Mouse (Mus musculus) limb, embryonic 11.5 days (tissue): ENCODE data around the gene Dxo. TPM values are rescaled to one million over a fixed set of nuclear protein-coding genes. Genes with fewer than 3 reads are reported as not detected.
"Not testable (repeated sequence)": the region's sequence is repeated elsewhere in the genome, so short reads cannot be mapped to it uniquely, and the experiment has no call there.

Experiments
- ATAC-seq: fragments of 200-750 bp; cut with Nextera tagmentation; 2 replicates; pipeline ENCODE4 v1.8.0; 2017; ENCODE audit warnings: low read depth; ENCODE audit not compliant: insufficient number of reproducible peaks, low FRiP score, low TSS enrichment
- DNase-seq: peaks from one replicate; pipeline ENCODE4 v3.0.0-alpha.2; 2015; ENCODE audit warnings: low spot score
- H3K27ac ChIP-seq: fragments of 300-500 bp; sonication (generic); replicated peaks from 2 replicates; pipeline ENCODE4 v1.5.1; 2014; ENCODE audit warnings: low read depth, mild to moderate bottlenecking, low read length
- H3K27me3 ChIP-seq: fragments of 300-500 bp; sonication (generic); 2 replicates; pipeline ENCODE4 v1.6.1; 2014; ENCODE audit warnings: mild to moderate bottlenecking, low read length, mixed read lengths; ENCODE audit not compliant: control insufficient read depth, insufficient read depth
- H3K36me3 ChIP-seq: fragments of 300-500 bp; sonication (generic); 2 replicates; pipeline ENCODE4 v1.6.1; 2014; ENCODE audit warnings: mild to moderate bottlenecking, low read length, moderate library complexity, mixed read lengths; ENCODE audit not compliant: control insufficient read depth, insufficient read depth
- H3K4me1 ChIP-seq: fragments of 300-500 bp; sonication (generic); 2 replicates; pipeline ENCODE4 v1.6.1; 2014; ENCODE audit warnings: low read length, mixed read lengths; ENCODE audit not compliant: control insufficient read depth, insufficient read depth
- H3K4me2 ChIP-seq: fragments of 300-500 bp; sonication (generic); 2 replicates; pipeline ENCODE4 v1.6.1; 2014; ENCODE audit warnings: low read depth, mild to moderate bottlenecking, moderate library complexity; ENCODE audit not compliant: severe bottlenecking
- H3K4me3 ChIP-seq: fragments of 300-500 bp; sonication (generic); 2 replicates; pipeline ENCODE4 v1.5.1; 2014; ENCODE audit warnings: low read depth, low read length
- H3K9ac ChIP-seq: fragments of 300-500 bp; sonication (generic); 2 replicates; pipeline ENCODE4 v1.6.1; 2014; ENCODE audit warnings: mild to moderate bottlenecking, low read length
- H3K9me3 ChIP-seq: fragments of 300-500 bp; sonication (generic); 2 replicates; pipeline ENCODE4 v1.6.1; 2016; ENCODE audit warnings: low read length; ENCODE audit not compliant: control insufficient read depth
- WGBS: fragments of 180-500 bp; shearing (Covaris S2); extraction: QIAGEN DNeasy Blood & Tissue Kit; methylation state at CpG from one replicate; pipeline ENCODE4 v1.1.7; 2014; 5-methylcytosine and 5-hydroxymethylcytosine counted together
- polyA plus RNA-seq: library from polyadenylated mRNA; unstranded; fragments of >200 nt; fragmentation: Nextera tagmentation; extraction: Ambion mirVana; gene quantifications from 2 replicates; pipeline ENCODE4 v1.2.1, GENCODE M21; 2014

The Dxo gene
- polyA plus RNA-seq, 1 experiment from 2014 or later = 74.6 TPM

DNA sequence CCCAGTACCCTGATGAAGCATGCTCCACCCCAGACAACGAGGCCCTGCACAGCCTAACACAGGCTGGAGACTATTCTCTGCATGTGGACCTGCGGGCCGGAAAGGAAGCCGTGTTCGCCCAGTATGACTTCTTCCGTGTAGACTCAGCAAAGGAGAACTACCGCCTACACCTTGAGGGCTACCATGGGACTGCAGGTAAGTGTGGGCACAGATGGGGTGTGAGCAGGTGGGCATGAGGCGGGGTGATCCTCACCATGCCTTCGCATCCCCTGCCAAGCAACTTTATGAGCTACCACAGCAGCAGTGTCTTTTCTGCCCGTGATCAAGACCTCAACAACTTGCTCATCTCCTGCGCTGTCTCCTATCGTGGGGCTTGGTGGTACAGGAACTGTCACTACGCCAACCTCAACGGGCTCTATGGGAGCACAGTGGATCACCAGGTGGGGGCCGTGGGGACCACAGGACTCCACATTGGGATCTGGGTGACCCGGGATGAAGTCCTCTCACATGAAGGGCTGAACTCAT, 36.0 kb upstream of the Dxo start:
- H3K4me1 ChIP-seq, ATAC-seq: not testable (repeated sequence)

DNA sequence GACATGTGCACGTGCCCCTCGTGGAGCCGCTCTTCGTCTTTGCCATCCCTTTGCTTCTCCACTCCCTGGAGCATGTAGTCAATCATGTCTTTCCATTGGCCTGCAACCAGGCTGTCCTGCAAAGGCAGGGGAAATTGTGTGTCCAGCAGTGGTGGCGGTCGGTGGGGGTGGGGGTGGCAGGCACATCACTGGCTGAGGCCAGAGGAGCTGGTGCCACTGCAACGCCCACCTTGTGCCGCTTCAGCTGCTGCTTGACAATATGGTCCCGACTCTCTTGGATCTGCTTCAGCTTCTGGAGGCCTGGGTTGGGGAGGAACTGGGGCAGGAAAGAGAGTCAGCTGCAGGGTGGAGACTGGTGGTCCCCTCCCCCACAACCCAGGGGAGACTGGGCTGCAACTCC, 34.1 kb upstream of the Dxo start:
- H3K27me3 ChIP-seq, H3K4me2 ChIP-seq, ATAC-seq, H3K4me3 ChIP-seq, H3K36me3 ChIP-seq, H3K9me3 ChIP-seq, H3K4me1 ChIP-seq, H3K9ac ChIP-seq, H3K27ac ChIP-seq, DNase-seq: not testable (repeated sequence)
- WGBS = 93% methylated on average over 9 of the region's 9 CpGs

More for the DNA sequence above, 36.0 kb upstream of the Dxo start:
- not testable (repeated sequence) for DNase-seq, H3K27me3 ChIP-seq, H3K4me2 ChIP-seq, H3K27ac ChIP-seq, H3K4me3 ChIP-seq, H3K9ac ChIP-seq, H3K36me3 ChIP-seq, H3K9me3 ChIP-seq
- 93% methylated on average over 16 of the region's 16 CpGs for WGBS

DNA sequence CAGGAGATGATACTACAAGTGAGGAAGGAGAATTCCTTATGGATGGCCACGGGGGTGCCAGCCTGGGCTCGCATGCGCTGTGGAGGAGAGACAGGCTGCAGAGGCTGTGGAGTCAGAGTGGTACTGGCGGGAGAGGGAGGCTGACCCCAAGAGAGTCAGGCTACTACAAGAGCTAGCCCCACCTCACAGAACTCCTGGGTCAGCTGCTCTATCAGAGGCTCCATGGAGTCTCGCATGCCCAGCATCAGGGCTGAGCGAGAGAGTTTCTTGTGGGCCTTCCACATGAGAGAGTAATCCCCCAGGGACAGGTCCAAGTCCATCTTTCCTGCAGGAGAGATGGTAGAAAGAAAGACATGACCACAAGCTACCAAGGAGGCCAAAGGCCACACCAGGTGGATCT, 33.5 kb upstream of the Dxo start:
- not testable (repeated sequence) for H3K4me3 ChIP-seq, H3K27me3 ChIP-seq, H3K27ac ChIP-seq, H3K36me3 ChIP-seq, H3K4me2 ChIP-seq, ATAC-seq, H3K9ac ChIP-seq, H3K4me1 ChIP-seq, H3K9me3 ChIP-seq, DNase-seq
- 90% methylated on average over 6 of the region's 6 CpGs for WGBS

DNA sequence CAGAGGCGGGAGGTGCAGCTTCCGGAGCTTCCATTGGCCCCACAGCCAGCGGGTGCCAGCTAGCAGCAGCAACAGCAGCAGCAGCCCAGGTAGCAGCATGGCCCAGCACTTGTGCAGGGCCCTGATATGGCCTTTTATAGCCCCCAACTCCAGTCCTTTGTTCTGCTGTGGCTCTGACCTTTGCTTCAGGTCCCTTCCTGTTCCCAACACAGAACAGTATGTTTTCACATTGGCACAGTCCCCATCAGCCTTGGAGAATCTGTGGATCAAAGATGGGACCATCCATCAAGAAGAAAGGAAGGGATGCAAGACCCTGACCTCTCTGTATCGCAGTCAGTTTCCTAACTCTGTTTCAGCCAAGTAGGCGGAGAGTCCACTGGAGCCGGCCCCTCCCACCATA, 32.5 kb upstream of the Dxo start, which contains the start of gene Cyp21a1:
TSS of gene Cyp21a1 (minus strand) at position 261 of the 400 bp plus-strand sequence.
- ATAC-seq, H3K4me3 ChIP-seq, H3K4me1 ChIP-seq, H3K4me2 ChIP-seq, H3K27me3 ChIP-seq, H3K9me3 ChIP-seq, DNase-seq, H3K9ac ChIP-seq, H3K36me3 ChIP-seq, H3K27ac ChIP-seq: not testable (repeated sequence)
- WGBS = 96% methylated on average over 4 of the region's 6 CpGs

DNA sequence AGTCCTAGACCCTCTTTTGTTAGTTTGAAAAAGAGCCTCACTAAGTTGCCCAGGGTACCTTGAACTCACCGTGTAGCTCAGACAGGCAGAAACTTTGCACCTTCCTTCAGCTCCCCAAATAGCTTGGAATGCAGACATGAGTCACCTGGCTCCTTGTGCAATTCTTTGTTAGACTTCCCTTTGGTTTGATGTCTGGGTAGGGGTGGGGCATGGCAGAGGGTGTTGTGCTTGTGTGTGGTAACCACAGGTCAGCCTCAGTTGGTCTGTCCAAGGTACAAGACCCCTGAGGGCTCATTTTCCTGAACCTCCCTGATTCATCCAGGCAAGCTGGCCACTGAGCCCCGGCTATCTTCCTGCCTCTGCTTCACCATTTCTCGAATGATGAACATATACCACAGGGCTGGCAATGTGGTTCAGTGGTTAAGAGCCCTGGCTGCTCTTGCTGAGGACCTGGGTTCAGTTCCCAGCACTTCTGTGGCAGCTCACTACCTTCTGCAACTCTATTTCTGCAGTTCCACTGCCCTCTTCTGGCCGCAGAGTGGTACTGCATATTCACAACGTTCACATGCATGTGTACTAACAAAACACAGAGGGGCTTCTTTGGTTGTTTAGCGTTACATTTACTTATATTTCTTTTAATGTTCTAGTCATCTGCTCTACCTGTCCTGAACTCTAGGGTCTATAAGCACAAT, 31.8 kb upstream of the Dxo start:
- ATAC-seq (no peak), DNase-seq (no peak)
- H3K4me3 ChIP-seq = no peak overlapping the region
- WGBS = 69% methylated on average over 6 of the region's 6 CpGs
- peaks cover 3% of the 10 kb centered on the region; the same call in 1 of the 2 replicates for H3K9me3 ChIP-seq
- H3K36me3 ChIP-seq = no peaks in the 10 kb centered on the region
- no peak overlapping the region for H3K4me2 ChIP-seq
- H3K27ac ChIP-seq = no peak overlapping the region
- H3K9ac ChIP-seq = no peak overlapping the region
- H3K4me1 ChIP-seq = no peaks in the 10 kb centered on the region
- H3K27me3 ChIP-seq = no peaks in the 10 kb centered on the region

DNA sequence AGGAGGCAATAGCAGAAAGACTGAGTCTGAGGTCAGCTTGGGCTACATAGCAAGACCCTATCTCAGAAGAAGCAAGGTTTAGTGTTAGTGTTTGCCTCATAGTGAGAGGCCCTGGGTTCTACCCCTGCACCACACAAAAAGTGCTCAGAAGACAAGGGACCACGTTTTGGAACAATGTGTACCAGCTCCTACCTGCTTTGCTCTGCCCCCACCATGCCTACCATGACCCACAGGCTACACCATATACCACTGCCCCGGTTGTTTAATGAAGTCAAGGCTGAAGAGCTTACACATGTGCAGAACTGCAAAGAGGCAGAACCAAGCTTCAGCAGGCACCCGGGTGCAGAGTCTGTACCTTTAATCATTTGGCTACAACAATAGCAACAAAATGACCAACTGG, 29.6 kb upstream of the Dxo start:
- H3K4me1 ChIP-seq = no peaks in the 10 kb centered on the region
- H3K4me3 ChIP-seq = no peak overlapping the region
- H3K36me3 ChIP-seq = no peaks in the 10 kb centered on the region
- no peak overlapping the region for H3K9ac ChIP-seq
- WGBS = 64% methylated on average over 3 of the region's 3 CpGs
- H3K9me3 ChIP-seq = peaks cover 3% of the 10 kb centered on the region; the same call in 1 of the 2 replicates
- H3K4me2 ChIP-seq = no peak overlapping the region
- no peak overlapping the region for H3K27ac ChIP-seq
- DNase-seq = no peak
- no peaks in the 10 kb centered on the region for H3K27me3 ChIP-seq
- no peak for ATAC-seq

DNA sequence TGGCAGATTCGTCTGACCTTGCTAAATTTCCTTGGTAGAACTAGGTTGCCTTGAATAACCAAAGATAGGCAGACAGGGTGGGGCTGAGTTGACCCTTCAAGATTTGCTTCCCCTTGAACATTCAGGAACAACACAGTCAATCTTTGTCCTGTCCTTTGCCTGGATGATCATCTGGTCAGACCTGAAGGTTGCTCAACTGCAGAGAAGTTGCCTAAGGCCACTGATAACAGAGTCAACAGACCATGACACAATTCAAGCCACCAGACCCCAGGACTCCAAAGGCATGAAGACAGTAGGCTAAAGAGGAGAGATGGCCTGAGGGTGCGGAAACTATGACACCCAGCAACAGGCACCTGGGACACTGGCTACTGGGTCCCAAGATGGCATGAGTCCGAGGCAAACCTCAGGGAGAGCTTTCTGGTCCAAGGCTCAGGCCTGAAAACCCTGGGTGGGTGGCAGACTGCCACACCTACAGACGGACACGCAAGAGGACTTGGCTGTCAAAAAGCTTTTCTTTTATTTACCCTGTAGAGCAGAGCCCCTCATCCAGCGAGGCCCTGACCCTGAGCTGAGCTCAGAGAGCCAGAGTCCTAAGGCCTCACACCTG, 28.1 kb upstream of the Dxo start:
- 80% methylated on average over 6 of the region's 6 CpGs for WGBS
- ATAC-seq = no peak

DNA sequence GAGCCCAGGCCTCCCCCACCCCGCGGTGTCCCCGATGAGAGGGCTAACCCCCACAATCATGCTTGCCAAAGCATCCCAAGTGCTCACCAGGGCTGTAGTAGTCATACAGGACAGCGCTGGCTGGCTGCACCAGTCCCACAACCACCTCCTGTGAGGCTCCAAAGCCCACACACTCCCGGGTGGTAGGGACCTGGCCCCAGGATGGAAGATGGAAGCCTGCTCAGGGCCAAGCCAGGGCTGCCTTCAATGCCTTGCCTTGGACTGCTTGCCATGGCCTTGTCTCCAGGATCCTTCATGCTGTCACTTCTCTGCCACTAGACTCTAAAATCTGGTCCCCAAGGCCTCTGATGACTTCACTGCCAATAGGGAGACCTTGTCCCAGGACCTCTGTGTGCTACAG, 26.4 kb upstream of the Dxo start:
- not testable (repeated sequence) for H3K4me3 ChIP-seq, H3K27me3 ChIP-seq, ATAC-seq, H3K36me3 ChIP-seq, H3K4me1 ChIP-seq, DNase-seq, H3K9me3 ChIP-seq, H3K27ac ChIP-seq, H3K9ac ChIP-seq, H3K4me2 ChIP-seq
- WGBS = 76% methylated on average over 5 of the region's 5 CpGs

More for the DNA sequence above, 28.1 kb upstream of the Dxo start:
- Histone ChIP-seq H3K27ac (no peak overlapping the region), H3K9me3 (peaks cover 3% of the 10 kb centered on the region; the same call in 1 of the 2 replicates), H3K4me3 (no peak overlapping the region), H3K9ac (no peak overlapping the region), H3K4me1 (no peaks in the 10 kb centered on the region), H3K27me3 (no peaks in the 10 kb centered on the region), H3K4me2 (no peak overlapping the region), H3K36me3 (no peaks in the 10 kb centered on the region)
- DNase-seq = no peak
